Mouse (Mus musculus): ENCODE results near the gene Klb. TPM values are rescaled to one million over a fixed set of nuclear protein-coding genes. Genes with fewer than 3 reads are reported as not detected.

The Klb gene
- total RNA-seq, 1 experiment from 2014 or later: 5.0 TPM

- DNase-seq: no peak
These were observed 26.6 kb downstream of the Klb start for GRCm38 (mm10) chr5:65374746-65375145.

DNA sequence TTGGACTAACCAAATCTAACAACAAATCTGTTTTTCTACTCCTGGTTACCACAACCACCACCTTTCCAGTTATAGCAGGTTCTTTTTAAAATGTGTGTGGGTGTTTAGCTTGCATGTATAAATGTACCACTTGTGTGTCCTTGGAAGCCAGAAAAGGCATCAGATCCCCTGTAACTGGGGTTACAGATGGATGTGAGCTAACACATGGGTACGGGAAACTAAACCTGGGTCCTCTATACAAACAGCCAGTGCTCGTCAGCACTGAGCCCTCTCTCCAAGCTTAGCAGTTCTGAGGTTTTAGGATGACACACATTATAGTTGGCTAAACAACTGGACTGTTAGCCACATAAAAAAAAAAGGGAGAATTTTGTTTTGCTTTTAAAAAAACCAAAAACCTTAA lies 37.6 kb downstream of the Klb start:
- DNase-seq: no peak

- no peak for DNase-seq
These were observed 39.1 kb downstream of the Klb start for GRCm38 (mm10) chr5:65387008-65387867.

- peak; percentile 98 for DNase-seq
These were observed 42.8 kb downstream of the Klb start, which contains the start of the genes Rpl9 and Lias for GRCm38 (mm10) chr5:65390648-65391644. Rpl9 (minus strand) TSS chr5:65391444. Lias (plus strand) TSS chr5:65391497.

GRCm38 (mm10) chr5:65391753-65392152 lies 43.6 kb downstream of the Klb start:
- DNase-seq: no peak

DNA sequence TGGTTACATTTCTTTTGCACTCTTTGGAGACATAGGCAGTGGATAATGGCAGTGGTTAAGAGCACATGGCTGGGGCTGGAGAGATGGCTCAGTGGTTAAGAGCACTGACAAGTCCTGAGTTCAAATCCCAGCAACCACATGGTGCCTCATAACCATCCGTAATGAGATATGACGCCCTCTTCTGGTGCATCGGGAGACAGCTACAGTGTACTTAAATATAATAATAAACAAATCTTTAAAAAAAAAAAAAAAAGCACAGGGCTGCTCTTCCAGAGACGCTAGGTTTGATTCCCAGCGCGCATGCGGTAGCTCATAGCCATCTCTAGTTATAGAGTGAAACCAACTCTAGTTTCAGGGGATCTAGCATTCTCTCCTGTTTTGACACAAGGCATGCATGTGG lies 46.3 kb downstream of the Klb start:
- DNase-seq: no peak

GRCm38 (mm10) chr5:65401251-65401994 lies 53.3 kb downstream of the Klb start:
- DNase-seq: peak; percentile 76

GRCm38 (mm10) chr5:65407989-65408388 lies 59.9 kb downstream of the Klb start:
- DNase-seq: no peak

- no peak for DNase-seq
These were observed 67.7 kb downstream of the Klb start for GRCm38 (mm10) chr5:65415653-65416458.

- no peak for DNase-seq
These were observed 71.0 kb downstream of the Klb start for GRCm38 (mm10) chr5:65419136-65419535.

GRCm38 (mm10) chr5:65420822-65421221 lies 72.7 kb downstream of the Klb start:
- DNase-seq: no peak

DNA sequence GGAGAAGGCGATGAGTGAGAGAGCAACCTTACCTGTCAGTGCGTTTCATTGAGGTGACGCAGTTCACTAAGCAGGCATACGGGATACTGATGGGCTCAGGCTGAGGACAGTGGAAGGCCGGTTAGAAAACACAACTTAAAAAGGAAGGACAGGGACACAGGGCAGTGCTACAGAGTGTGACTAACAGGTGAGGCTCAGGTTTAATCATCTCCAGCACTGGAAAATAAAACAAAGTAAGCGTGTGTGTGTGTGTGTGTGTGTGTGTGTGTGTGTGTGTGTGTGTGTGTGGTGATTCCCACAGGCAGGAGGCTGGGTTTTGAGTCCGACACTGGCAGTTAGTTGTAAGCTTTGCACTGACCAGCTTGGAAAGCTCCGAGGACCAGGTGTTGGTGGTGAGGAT lies 74.7 kb downstream of the Klb start:
- no peak for DNase-seq

- DNase-seq: no peak
These were observed 76.1 kb downstream of the Klb start for GRCm38 (mm10) chr5:65424215-65424614.

DNA sequence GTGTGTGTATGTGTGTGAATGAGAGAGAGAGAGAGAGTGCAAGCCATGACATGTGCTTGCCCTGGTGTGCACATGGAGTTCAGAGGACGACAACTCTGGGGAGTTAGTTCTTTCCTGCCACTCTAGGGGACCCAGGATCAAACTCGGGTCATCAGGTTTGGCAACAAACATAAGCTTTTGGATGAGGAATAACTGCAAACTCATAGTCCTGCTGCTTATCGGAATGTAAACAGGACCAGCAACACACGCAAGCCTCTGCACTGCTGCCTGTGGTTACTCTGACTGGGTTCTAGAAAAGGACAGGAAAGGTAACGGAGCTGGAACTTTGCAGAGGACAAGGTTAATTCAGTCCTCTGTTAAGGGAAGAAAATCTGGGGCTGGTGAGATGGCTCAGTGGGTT lies 77.1 kb downstream of the Klb start:
- DNase-seq: no peak

- no peak for DNase-seq
These were observed 80.2 kb downstream of the Klb start for GRCm38 (mm10) chr5:65428321-65428720.

- DNase-seq: no peak
These were observed 81.3 kb downstream of the Klb start for GRCm38 (mm10) chr5:65429441-65429840.

Other genes with a start within 250 kb of the Klb start
- 51.4 and 65.8 TPM in 2 replicates for gene Klhl5, start 240.8 kb upstream of the Klb start, total RNA-seq (2021)
- gene Wdr19, start 148.6 kb upstream of the Klb start, total RNA-seq (2021): 12.3 and 13.6 TPM in 2 replicates
- 41.2 and 59.4 TPM in 2 replicates for gene Rfc1, start 12.6 kb upstream of the Klb start, total RNA-seq (2021)
- 893 and 1,018 TPM in 2 replicates for gene Rpl9, start 43.1 kb downstream of the Klb start, total RNA-seq (2021)
- 45.7 and 62.1 TPM in 2 replicates for gene Lias, start 43.2 kb downstream of the Klb start, total RNA-seq (2021)
- gene Ugdh, start 87.6 kb downstream of the Klb start, total RNA-seq (2021): 73.1 and 77.1 TPM in 2 replicates
- 10.4 TPM in 1 of 2 replicates, not detected in the other for gene Gm43552, start 144.5 kb downstream of the Klb start, total RNA-seq (2021)
- gene Smim14, start 188.9 kb downstream of the Klb start, total RNA-seq (2021): 129 and 151 TPM in 2 replicates
- 90.0 and 132 TPM in 2 replicates for gene Ube2k, start 188.9 kb downstream of the Klb start, total RNA-seq (2021)